Mouse (Mus musculus) layer of hippocampus, adult 11-12 months (tissue): Measurements from ENCODE around the gene Pptc7.

Experiments used
- DNase-seq: peaks from one replicate; pipeline ENCODE4 v3.0.0; 2022; ENCODE audit warnings: low spot score

Pptc7 gene

DNA sequence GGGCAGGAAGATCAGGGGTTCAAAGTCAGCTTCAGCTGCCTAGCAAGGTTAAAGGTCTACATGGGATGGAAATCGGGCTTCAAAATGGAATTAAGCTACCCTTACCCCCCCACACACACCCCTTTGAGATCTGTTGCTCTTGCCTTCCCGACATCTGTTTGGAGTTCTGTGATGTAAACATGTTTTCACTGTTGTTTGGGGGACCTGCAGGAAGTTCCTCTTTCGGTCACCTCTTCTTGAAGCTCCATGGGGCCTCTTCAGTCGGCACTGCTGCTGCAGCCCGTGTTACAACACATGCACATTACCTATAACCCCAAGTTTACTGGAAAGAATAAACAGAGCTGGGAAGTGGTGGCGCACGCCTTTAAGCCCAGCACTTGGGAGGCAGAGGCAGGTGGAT, 17.0 kb upstream of the Pptc7 start:
- DNase-seq = no peak

DNA sequence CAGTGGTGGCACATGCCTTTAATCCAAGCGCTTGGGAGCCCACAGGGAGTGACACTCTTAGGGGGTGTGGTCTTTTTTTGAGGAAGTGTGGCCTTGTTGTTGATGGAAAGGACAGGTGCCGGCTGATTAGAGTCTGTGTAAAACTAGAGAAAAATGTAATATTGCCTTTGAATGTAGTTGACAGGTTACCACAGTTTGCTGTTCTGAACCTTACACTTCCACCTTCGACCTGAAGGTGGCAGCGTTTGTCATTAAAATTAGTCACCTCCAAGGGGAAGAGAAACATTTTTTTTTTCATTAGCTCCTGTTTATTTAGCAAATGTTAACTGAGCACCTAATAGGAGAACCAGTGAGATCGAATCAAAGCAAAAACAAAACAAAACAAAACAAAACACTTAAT, 16.3 kb upstream of the Pptc7 start:
- peak; percentile 84 for DNase-seq

DNA sequence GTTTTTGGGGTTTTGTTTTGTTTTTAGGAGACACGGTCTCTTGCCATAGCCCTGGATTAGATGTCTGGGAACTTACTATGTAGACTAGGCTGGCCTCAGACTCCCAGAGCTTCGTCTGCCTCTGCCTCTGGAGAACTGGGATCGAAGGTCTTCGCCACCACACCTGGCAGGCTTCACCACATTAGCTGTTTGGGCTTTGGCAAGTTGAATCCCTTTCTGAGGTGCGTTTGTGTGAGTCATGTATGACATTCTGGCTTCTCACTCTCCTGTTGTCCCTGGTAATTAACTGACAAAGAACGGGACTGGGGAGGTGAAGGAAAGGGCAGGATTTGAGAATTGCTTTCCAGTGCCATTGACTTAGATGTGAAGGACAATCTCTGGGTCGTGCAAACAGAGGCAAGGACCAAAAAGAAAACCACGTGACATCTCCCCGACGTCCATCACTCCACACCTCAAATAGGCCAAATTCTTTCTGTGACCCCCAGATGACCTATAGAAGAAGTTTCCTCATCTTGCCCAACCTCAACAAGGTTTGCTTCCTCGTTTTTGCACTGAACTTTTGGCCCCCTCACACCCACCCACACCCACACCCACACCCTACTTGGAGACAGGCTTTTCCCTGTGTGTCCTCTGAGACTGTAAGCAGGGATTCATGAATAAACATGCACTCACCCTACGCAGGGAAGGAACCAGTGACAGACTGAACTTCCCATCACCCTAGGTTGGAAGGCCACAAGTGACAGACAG, 15.1 kb upstream of the Pptc7 start:
- no peak for DNase-seq

DNA sequence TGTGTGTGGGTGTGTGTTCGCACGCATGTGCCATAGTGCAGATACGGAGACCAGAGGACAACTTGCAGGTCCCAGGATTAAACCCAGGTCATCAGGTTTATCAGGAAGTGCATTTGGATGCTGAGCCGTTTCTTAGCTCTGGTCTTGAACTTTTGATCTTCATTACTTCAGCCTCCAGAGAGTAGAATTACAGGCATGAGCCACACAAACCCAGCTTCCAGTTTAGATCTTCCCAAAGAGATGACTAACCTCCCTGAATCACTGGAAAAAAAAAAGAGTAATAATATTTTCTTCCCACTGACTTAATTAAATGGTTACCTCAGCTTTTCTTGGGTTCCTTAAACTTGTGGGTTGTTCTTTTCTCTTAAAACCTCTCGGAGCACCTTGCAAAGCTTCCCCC, 11.3 kb upstream of the Pptc7 start:
- DNase-seq = no peak

DNA sequence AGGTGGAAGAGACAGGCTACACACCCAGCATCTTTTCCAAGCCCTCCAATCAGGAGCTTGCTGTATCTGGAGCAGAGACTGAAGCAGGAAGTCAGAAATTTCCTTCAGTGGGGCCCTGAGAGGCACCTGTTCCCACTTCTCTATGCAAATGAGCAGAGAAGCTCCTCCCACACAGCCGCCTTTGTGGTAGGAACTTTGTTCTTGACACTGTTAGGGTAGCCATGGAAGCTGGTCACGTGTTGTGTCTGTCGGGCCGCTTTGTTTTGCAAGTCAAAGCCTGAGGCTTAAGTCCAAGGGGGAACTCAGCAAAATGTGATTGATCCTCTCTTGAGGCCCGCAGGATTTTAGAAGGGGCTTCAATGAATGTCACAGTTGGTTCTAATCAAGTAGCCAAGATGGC, 9.4 kb upstream of the Pptc7 start:
- no peak for DNase-seq

DNA sequence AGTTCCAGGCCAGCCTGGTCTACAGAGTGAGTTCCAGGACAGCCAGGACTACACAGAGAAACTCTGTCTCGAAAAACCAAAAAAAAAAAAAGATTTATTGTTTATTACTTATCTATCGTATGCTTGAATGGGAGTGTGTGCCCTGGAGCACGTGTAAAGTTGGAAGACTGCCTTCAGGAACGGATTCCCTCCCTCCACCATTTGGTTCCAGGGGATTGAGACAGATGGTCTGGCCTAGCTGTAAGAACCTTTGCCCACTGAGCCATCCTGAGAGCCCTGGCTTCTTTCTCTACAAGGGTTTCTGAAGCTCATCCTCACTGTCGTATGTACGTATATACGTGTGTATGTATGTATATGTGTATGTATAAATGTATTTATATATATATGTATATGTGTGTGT, 5.2 kb upstream of the Pptc7 start:
- no peak for DNase-seq

DNA sequence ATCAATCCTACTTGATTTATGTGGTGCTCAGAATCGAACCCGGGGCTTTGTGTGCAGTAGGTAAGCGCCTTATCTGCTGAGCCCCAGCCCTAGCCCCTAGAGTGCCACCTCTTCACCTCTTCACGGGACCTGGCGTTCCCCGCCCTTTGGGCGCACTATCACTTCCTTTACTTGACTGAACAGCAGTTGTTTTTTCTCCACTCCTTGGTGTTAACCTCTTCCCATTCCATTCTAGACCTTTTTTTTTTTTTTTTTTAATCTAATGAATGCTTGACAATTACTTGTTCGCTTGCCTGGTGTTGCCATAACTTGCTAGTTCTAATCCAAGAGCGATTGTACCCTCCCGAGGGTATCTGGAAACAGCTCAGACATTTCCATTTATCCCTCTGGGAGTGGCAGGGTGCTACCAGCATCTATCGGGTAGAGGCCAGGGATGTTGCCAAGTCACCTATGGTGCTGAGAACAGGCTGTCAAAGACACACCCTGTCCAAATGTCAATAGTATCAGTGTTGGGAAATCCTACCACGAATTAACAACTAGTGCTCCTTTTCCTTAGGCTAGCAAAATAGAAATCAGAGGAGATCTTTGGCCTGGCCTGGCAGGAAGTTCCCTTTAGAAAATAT, 4.3 kb upstream of the Pptc7 start:
- no peak for DNase-seq

DNA sequence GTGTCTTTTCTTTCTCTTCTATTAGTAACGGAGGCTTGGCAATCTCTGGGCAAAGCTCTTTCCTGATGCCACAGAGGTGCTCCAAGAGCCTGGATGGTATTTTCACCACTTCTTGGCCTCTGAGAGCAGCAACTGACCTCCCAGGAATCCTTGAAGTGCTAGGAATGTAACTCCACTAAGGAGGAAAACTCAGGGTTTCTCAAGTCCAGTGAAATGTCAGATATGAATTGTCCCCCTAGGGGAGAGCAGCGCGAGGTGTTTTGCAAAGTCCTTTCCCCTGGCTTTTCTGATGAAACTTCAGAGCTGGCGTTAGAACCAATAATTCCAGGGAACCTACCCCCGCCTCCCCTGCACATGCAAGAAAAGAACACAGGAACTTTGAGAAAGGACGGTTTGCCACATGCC, 3.7 kb upstream of the Pptc7 start:
- no peak for DNase-seq

DNA sequence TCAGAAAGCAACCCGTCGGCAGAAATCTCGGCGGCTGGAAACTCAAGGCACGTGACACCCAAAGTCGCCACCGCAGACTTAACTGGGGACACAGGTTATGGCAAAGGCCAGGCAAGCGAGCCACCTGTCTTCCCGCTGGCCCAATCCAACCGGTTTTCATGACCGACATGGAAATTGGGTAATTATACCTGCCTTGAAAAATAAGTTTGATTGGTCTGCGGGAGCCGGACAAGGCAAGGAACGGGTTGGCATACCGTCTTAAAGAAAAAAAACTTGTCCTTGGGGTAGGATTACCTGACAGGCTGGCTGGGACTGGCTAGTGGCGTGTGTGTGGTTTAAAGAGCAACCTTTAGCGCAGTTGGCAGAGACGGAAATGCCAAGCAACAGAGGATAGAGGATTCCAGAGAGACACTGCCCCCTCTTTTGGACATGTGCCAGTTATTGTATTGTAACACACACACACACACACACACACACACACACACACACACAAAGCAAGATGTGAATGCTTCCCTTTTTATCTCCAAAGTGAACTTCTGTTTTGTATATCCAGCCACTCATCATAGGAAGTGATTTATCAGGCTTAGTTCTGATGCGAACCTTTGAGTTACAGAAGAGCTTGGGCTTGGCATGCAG, 3.2 kb upstream of the Pptc7 start:
- DNase-seq = no peak

DNA sequence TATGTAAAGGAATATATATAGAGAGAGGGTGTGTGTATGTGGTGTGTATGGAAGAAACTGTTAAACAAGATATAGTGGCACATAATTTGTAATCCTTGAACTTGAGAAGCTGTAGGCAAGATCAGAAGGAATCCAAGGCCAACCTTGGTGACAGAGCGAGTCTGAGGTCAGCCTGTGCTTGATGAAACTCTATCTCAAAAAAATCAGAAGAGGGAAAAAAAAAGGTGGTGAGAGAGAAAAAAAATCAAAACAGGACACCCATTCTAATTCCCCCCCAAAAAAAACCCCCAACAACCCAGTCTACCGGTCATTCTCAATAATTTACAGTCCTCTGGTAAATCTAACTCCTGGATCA, 360 bp upstream of the Pptc7 start:
- no peak for DNase-seq

DNA sequence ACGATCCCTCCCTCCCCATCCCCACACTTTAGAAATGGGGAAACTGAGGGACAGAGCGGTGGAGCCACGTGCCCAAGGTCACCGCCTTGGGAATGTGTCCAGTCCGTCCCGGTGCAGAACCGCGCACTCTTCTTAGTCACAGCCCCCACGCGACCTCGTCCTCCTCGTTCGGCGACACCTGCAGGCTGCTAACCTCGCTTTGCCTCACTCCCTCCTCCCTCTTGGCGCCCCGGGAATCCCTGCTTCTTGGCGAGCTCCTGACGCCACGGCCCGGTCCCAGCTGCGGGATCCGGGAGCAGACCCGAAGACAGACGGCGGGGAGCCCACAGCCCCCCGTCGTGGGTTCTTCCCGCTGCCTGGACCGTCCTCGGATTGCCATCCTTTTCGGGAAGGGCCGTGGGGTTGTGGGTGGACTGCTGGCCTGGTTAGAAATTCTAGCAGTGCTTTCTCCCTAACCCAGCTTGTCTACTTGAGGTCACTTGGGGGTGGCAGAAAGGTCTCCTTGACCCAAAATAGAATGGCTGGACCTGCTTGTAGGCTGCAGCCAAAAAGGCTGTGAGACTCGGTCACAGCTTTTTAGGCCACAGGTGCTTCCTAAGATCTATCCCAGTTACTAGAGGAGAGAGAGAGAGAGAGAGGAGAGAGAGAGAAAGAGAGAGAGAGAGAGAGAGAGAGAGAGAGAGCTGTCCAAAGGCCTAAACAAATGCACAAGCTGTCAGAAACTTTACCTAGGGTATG, 1.0 kb downstream of the Pptc7 start:
- DNase-seq = peak; percentile 36

DNA sequence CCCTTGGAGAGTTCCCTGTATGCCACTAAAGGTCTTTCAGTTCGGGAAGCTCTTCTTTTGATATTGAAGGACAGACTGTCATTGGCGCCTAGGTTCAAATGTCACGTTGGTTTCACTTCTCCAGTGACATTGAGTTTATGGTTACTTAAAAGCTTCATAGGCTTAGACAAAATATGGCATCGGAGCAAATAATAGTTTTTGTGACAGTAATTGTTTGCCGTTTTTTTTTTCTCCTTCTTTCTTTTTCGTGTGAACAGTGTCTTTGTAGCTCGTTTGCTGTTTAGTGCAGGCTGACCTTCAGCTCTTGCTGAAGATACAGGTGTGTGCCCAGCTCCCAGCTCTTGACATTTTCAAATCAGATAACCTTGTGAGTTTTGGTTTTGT, 1.6 kb downstream of the Pptc7 start:
- DNase-seq = no peak

DNA sequence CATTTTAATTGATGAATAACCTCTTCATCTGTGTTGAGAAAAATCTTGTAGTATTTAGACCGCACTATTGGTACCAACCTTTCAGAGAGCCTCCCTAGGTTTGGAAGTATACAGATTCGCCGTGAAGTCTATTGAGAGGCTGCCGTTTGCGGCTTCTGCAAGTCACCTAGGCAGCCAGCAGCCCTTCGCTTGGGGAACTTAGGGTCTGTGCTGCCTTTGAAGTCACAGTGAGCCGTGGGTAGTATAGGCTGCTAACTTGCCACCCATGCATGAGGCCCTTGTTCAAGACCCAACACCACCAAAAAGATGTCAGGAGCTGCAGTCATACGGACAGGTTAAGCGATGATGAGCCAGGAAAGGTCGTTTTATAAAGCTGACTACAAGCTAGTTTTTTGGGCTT, 2.0 kb downstream of the Pptc7 start:
- DNase-seq = no peak

DNA sequence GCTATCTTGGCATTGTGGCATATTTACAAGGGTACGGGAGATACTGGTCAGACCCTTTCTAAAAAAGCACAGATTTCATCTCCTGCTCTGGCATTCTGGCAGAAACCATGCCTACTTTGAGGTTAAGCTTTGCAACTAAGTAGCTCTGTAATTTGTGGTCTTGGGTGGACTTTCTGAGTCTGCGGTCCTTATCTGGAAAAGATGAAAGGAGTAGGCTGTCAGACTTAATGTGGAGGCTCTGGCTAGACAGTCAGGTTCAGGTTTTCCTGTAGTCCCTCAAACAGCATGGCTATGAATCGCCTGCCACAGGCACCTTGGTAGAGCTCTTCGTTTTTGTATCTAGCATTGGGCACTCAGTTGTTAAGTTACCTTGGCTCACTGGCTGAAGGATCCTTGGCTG, 2.9 kb downstream of the Pptc7 start:
- no peak for DNase-seq

DNA sequence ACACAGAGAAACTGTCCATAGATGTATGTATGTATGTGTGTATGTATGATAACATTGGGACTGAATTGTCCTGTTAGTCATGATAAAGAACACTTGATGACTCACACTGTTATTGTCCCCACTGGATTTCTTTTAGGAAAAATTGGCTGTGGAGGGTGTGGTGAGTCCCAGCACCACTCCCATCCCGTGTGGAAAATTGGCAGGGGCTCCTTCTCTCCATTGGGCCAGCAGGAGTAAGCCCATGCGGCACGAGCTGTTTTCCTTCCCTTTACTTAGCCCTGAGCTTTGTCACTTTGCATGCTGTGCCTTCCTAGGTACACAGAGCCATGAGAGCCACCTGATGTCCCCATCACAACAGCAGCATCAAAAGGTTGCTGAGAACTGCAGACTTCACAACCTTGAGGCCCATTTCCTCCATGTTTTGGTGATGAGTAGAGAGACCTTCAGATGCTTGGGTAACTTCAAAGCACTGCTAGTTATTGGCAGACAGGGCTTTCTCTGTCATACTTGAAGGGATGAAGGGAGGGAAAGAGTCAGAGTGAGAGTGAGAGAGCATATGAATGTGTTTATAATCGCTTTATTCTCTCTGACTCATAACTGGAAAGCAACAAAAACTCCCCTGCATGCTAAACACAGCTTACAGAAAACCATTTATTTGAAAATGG, 4.1 kb downstream of the Pptc7 start:
- no peak for DNase-seq

DNA sequence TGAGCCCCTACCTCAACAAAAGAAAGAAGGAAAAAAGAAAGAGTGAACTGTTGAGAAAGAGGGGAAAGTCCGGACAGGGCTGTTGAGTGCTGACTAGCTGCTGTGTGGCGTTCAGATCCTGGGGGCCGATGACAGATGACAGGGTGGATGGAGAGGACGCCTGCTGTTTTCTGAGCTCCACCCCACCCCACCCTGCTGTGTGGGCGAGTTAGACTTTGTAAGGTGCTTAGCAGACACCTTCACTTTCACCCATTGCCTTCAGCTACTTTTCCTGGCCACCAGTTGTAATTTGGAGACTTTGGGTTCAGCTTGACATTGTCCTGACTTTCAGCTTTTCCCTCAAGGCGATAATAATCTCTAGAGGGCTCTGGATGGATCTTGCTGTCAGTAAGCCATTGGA, 7.0 kb downstream of the Pptc7 start:
- no peak for DNase-seq

DNA sequence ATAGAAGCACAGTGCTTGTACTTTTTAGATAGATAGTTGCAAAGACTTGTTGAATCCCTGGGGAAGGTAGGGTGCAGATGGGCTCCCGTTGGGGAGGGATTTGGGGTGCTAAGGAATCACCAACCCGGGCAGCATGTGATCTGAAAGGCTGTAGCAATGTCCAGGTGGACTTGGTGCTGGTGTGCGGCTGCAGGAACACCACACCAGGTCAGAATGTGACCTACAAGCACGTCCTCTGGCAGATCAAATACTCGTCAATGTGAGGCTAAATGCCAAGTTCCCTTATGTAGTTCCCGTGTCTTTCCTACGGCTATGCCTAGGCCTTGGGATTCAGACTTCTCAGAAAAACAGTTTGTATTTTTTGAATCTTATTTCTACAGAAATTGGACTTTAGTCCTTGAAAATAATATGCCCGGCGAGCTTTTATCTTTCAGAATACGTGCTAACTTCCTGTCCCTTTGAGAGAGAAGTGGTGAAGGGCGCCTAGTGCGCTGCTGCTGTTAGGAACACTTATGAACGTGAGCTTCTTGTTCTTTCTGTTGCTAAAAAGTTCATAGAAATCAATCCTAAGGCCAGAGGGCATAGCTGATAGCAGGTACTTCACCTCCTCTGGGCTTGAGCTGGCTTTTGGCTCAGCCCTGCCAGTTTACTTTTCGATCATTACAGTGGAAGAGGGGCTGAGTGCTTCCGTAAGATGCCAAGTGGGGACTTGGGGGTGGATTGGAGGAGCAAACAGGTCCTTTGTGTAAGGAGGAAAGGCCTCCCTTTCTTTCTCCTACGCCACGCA, 7.6 kb downstream of the Pptc7 start:
- no peak for DNase-seq

DNA sequence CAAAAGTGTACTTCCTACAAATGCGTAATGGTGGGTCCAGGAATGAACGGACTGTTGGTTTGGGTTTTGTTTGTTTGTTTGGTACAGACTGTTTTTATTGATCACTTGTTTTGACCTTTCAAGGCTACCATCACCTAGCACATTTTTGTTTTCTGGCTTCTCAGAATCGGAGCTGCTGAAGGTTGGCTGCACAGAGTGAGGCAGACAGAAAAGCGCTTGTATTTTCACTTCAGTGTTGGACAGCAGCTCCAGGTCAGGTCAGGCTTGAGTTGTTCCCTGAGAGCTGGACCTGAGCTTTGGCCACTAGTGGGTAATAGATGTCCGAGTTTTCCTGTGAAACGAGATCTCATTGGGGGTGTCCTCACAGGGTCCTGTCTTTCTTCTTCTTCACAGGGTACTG, 9.0 kb downstream of the Pptc7 start:
- DNase-seq = no peak

DNA sequence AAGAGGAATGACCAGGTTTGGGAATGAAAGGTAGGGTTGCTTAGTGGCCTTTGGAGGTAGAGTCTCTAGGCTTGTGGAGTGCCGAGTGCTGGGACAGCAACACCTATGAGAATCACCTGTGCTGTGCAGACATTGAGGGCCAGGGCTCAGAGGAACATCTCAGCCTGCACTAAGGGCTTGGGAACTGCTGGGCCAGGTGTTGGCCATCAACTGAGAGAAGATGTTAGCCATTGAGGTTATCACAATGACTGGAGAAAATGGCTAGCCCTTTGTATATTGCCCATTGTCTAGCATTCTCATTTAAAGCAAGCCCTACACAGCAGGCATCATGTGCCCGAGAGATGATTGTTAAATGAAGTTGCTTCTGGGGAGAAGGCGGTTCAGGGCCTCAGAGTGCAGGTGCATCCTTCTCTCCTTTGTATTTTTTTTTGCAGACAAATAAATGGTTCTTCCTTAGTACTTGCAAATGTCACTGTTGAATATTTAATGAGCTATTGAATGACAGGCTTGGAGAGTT, 10.1 kb downstream of the Pptc7 start:
- no peak for DNase-seq

DNA sequence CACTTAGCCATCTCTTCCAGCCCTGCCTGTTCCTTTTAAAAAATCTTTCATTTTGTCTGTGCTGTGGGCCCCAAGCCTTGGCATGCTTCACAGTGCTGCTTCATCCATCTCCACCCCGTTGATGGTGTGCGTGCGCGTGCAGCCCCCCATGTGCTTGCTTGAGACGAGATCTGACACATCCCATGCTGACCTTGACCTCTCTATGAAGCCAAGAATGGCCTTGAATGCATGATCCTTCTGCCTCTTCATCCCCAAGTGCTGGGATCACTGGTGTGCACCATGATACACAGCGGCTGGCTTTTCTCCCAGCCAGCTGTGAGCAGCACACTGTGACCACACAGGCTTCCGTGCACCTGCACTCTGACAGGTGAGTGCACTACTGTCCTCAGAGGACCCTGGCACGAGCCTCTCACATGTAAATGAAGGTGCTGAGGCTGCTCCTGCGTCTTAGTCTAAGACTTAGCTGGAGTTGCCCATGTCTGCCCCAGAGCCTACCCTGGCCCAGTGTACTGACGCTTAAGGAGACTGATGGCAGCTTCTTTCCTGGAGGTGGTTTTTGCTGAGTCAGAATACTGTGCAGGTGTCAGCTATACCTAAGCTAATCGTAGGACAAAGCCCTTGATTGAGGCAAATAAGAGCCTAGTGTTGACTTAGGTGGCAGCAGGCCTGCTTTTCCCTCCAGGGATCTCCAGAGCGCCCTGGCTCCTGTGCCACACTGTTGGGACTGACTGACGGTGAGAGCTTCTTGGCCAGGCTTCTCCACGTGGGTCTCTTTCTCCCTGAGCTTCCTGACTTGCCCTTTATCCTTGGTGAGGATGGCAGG, 11.2 kb downstream of the Pptc7 start:
- DNase-seq = no peak

DNA sequence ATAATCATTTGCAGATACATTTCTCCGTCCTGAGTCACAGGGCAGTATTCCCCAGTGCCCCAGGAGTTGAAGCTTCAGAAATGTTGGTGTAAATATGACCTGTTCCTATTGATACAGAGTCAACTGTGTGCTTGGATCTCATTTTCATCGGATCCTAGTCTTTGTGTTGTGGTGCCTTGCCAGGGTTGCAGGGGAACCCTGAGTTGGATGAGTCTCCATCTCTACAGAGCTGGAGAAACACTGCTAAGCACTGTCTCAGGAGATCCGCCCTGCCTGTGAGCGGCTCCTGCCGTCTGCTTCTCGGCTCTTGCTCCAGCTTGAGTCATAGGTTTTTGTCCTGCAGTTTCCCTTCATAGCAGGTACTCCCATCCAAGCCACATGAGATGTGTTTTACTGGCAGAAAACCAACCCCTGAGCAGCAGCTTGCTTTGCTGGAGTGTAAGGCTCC, 15.9 kb downstream of the Pptc7 start:
- no peak for DNase-seq
